Mouse (Mus musculus) liver, embryonic 11.5 days (tissue): ENCODE data around the gene Irgc1. TPM values are rescaled to one million over a fixed set of nuclear protein-coding genes. Genes with fewer than 3 reads are reported as not detected.

Experiments used
- ATAC-seq: fragments of 200-750 bp; cut with Nextera tagmentation; replicated peaks from 2 replicates; pipeline ENCODE4 v1.8.0; 2017; ENCODE audit warnings: moderate number of reproducible peaks, mild to moderate bottlenecking, moderate TSS enrichment, moderate library complexity; ENCODE audit not compliant: low FRiP score
- DNase-seq: peaks from one replicate; pipeline ENCODE4 v3.0.0-alpha.2; 2017; ENCODE audit warnings: low spot score
- H3K27ac ChIP-seq: fragments of 300-500 bp; sonication (generic); 2 replicates; pipeline ENCODE4 v1.5.1; 2014; ENCODE audit warnings: mild to moderate bottlenecking, low read depth, low read length, control low read depth
- H3K27me3 ChIP-seq: fragments of 300-500 bp; sonication (generic); replicated peaks from 2 replicates; pipeline ENCODE4 v1.6.1; 2014; ENCODE audit warnings: low read length, mixed read lengths; ENCODE audit not compliant: control insufficient read depth, insufficient read depth
- H3K36me3 ChIP-seq: fragments of 300-500 bp; sonication (generic); 2 replicates; pipeline ENCODE4 v1.6.1; 2014; ENCODE audit warnings: mild to moderate bottlenecking, low read length, moderate library complexity, mixed read lengths; ENCODE audit not compliant: control insufficient read depth, insufficient read depth
- H3K4me1 ChIP-seq: fragments of 300-500 bp; sonication (generic); replicated peaks from 2 replicates; pipeline ENCODE4 v1.6.1; 2014; ENCODE audit warnings: low read length, mixed read lengths; ENCODE audit not compliant: control insufficient read depth, insufficient read depth
- H3K4me2 ChIP-seq: fragments of 300-500 bp; sonication (generic); 2 replicates; pipeline ENCODE4 v1.6.1; 2014; ENCODE audit warnings: mild to moderate bottlenecking, control low read depth, moderate library complexity
- H3K4me3 ChIP-seq: fragments of 300-500 bp; sonication (generic); 2 replicates; pipeline ENCODE4 v1.5.1; 2014; ENCODE audit warnings: low read depth, low read length, control low read depth
- H3K9ac ChIP-seq: fragments of 300-500 bp; sonication (generic); 2 replicates; pipeline ENCODE4 v1.6.1; 2014; ENCODE audit warnings: low read depth, low read length, control low read depth
- H3K9me3 ChIP-seq: fragments of 300-500 bp; sonication (generic); 2 replicates; pipeline ENCODE4 v1.6.1; 2016; ENCODE audit warnings: low read length, inconsistent platforms, mixed read lengths; ENCODE audit not compliant: control insufficient read depth
- WGBS: fragments of 180-500 bp; shearing (Covaris S2); extraction: QIAGEN DNeasy Blood & Tissue Kit; methylation state at CpG from one replicate; pipeline ENCODE4 v1.1.7; 2014; 5-methylcytosine and 5-hydroxymethylcytosine counted together
- polyA plus RNA-seq: library from polyadenylated mRNA; unstranded; fragments of >200 nt; fragmentation: Nextera tagmentation; extraction: Ambion mirVana; gene quantifications from 2 replicates; pipeline ENCODE4 v1.2.1, GENCODE M21; 2014

Irgc1 gene
- polyA plus RNA-seq, 1 experiment from 2014 or later: not detected

GRCm38 (mm10) chr7:24435305-24435704, 16.8 kb downstream of the Irgc1 start:
- Histone ChIP-seq H3K27ac (no peak overlapping the region), H3K4me3 (no peak overlapping the region), H3K27me3 (peaks cover 17% of the 10 kb centered on the region), H3K36me3 (no peaks in the 10 kb centered on the region), H3K4me2 (no peak overlapping the region), H3K9me3 (no peaks in the 10 kb centered on the region), H3K4me1 (no peaks in the 10 kb centered on the region), H3K9ac (no peak overlapping the region)
- ATAC-seq: no peak
- no peak for DNase-seq
- WGBS: 72% methylated on average over 5 of the region's 5 CpGs

- no peak for DNase-seq
- Histone ChIP-seq H3K4me3 (no peak overlapping the region), H3K27ac (no peak overlapping the region), H3K9me3 (no peaks in the 10 kb centered on the region), H3K36me3 (no peaks in the 10 kb centered on the region), H3K27me3 (peaks cover 17% of the 10 kb centered on the region), H3K4me2 (no peak overlapping the region), H3K9ac (no peak overlapping the region), H3K4me1 (no peaks in the 10 kb centered on the region)
- 39% methylated on average over 11 of the region's 11 CpGs for WGBS
- no peak for ATAC-seq
Measured at GRCm38 (mm10) chr7:24431713-24432112, 20.4 kb downstream of the Irgc1 start.

GRCm38 (mm10) chr7:24430551-24431345, 21.3 kb downstream of the Irgc1 start:
- ATAC-seq: no peak

GRCm38 (mm10) chr7:24429413-24430112, 22.5 kb downstream of the Irgc1 start:
- no peaks in the 10 kb centered on the region for H3K4me1 ChIP-seq
- H3K27me3 ChIP-seq: peaks cover 17% of the 10 kb centered on the region
- 73% methylated on average over 16 of the region's 16 CpGs for WGBS
- H3K9ac ChIP-seq: no peak overlapping the region
- no peak overlapping the region for H3K27ac ChIP-seq
- no peaks in the 10 kb centered on the region for H3K9me3 ChIP-seq
- H3K36me3 ChIP-seq: no peaks in the 10 kb centered on the region
- ATAC-seq (no peak), DNase-seq (no peak)
- H3K4me3 ChIP-seq: no peak overlapping the region
- no peak overlapping the region for H3K4me2 ChIP-seq

More at GRCm38 (mm10) chr7:24430551-24431345, 21.3 kb downstream of the Irgc1 start:
- Histone ChIP-seq H3K4me3 (no peak overlapping the region), H3K9ac (no peak overlapping the region), H3K27ac (no peak overlapping the region), H3K4me2 (no peak overlapping the region), H3K36me3 (no peaks in the 10 kb centered on the region), H3K9me3 (no peaks in the 10 kb centered on the region), H3K4me1 (no peaks in the 10 kb centered on the region), H3K27me3 (peaks cover 17% of the 10 kb centered on the region)
- WGBS: 83% methylated on average over 15 of the region's 15 CpGs
- no peak for DNase-seq

GRCm38 (mm10) chr7:24428725-24429124, 23.4 kb downstream of the Irgc1 start:
- no peak overlapping the region for H3K4me3 ChIP-seq
- WGBS: 82% methylated on average over 5 of the region's 5 CpGs
- no peaks in the 10 kb centered on the region for H3K4me1 ChIP-seq
- H3K36me3 ChIP-seq: no peaks in the 10 kb centered on the region
- peaks cover 17% of the 10 kb centered on the region for H3K27me3 ChIP-seq
- no peaks in the 10 kb centered on the region for H3K9me3 ChIP-seq
- no peak overlapping the region for H3K27ac ChIP-seq
- no peak overlapping the region for H3K9ac ChIP-seq
- no peak for DNase-seq
- ATAC-seq: no peak
- no peak overlapping the region for H3K4me2 ChIP-seq

GRCm38 (mm10) chr7:24427168-24427567, 24.9 kb downstream of the Irgc1 start:
- Histone ChIP-seq H3K27me3 (peaks cover 2% of the 10 kb centered on the region), H3K36me3 (no peaks in the 10 kb centered on the region), H3K4me3 (no peak overlapping the region), H3K4me1 (no peaks in the 10 kb centered on the region), H3K9ac (no peak overlapping the region), H3K9me3 (no peaks in the 10 kb centered on the region), H3K27ac (no peak overlapping the region), H3K4me2 (no peak overlapping the region)
- 91% methylated on average over 8 of the region's 8 CpGs for WGBS
- ATAC-seq (no peak), DNase-seq (no peak)

GRCm38 (mm10) chr7:24425919-24426318, 26.2 kb downstream of the Irgc1 start:
- DNase-seq (no peak), ATAC-seq (no peak)
- Histone ChIP-seq H3K4me3 (no peak overlapping the region), H3K9me3 (no peaks in the 10 kb centered on the region), H3K27me3 (no peaks in the 10 kb centered on the region), H3K4me2 (no peak overlapping the region), H3K27ac (no peak overlapping the region), H3K9ac (no peak overlapping the region), H3K36me3 (no peaks in the 10 kb centered on the region; the same call in none of the 2 replicates), H3K4me1 (no peaks in the 10 kb centered on the region)
- 80% methylated on average over 9 of the region's 9 CpGs for WGBS

- no peak for ATAC-seq
- WGBS: 85% methylated on average over 12 of the region's 12 CpGs
Measured at GRCm38 (mm10) chr7:24423956-24424732, 28.0 kb downstream of the Irgc1 start.

More at GRCm38 (mm10) chr7:24423956-24424732, 28.0 kb downstream of the Irgc1 start:
- Histone ChIP-seq H3K9me3 (no peaks in the 10 kb centered on the region), H3K27ac (no peak overlapping the region), H3K4me2 (no peak overlapping the region), H3K4me3 (no peak overlapping the region), H3K4me1 (no peaks in the 10 kb centered on the region), H3K36me3 (no peaks in the 10 kb centered on the region; the same call in none of the 2 replicates), H3K27me3 (no peaks in the 10 kb centered on the region), H3K9ac (no peak overlapping the region)
- DNase-seq: no peak
